Mouse (Mus musculus) neural tube, embryonic 10.5 days (tissue): ENCODE data around the gene Pex26.

Source experiments
- DNase-seq: peaks from one replicate; pipeline ENCODE4 v3.0.0-alpha.2; 2017; ENCODE audit warnings: low spot score; ENCODE audit errors: extremely low spot score

Pex26 gene

DNA sequence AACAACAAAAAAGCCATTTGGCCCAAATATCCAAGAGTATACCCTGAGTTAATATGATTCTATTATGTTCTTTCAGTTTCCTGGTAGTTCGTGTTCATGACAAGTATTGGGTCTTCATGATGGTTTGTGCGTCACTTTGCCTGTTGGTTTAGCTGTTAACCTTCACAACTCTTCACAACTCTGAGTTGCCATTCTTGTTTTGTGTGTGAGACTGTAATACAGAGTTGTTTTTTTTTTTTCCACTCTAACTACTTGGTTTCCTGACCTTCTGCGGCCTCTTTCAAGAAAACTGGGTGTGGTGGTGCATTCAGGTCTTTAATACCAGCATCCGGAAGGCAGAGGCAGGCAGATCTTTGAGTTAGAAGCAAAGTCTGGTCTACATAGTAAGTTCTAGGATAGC lies 54.7 kb downstream of the Pex26 start:
- DNase-seq, result no peak

DNA sequence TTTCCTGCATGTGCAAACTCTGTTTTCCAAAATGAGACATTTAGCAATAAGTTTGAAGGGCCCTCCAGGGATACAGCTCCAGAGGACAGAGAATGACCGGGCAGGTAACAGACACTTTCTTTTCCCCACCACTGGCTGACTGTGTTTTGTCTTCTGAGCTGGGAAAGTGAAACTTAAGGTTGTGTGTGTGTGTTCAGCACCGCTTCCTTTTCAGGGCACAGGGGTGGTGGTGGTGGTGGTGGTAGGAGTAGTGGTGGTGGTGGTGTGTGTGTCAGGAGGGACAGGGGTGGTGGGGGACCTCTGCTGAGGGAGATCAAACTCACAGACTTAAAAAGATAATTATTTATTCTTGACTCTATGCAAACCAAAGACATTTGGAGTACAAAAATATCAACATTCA lies 58.3 kb downstream of the Pex26 start:
- DNase-seq, result no peak

DNA sequence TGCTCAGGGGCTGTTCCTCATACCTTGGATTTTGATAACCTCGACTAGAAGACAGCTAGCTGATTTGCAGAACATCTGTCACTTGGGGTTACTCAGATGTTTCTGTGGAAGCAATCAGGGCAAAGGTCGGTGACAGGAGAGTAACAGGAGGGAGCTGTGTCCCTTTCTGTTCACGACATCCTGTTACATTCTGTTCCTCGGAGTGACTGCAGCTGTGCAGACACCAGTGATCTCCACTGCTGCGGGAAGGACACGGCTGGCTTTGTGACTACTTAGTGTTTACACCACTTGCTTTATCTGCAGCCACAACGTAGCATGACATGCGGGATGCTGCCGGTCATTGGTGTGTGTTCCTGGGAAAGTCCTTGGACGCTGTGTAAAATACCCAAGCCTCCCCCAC lies 59.7 kb downstream of the Pex26 start:
- DNase-seq, result no peak

DNA sequence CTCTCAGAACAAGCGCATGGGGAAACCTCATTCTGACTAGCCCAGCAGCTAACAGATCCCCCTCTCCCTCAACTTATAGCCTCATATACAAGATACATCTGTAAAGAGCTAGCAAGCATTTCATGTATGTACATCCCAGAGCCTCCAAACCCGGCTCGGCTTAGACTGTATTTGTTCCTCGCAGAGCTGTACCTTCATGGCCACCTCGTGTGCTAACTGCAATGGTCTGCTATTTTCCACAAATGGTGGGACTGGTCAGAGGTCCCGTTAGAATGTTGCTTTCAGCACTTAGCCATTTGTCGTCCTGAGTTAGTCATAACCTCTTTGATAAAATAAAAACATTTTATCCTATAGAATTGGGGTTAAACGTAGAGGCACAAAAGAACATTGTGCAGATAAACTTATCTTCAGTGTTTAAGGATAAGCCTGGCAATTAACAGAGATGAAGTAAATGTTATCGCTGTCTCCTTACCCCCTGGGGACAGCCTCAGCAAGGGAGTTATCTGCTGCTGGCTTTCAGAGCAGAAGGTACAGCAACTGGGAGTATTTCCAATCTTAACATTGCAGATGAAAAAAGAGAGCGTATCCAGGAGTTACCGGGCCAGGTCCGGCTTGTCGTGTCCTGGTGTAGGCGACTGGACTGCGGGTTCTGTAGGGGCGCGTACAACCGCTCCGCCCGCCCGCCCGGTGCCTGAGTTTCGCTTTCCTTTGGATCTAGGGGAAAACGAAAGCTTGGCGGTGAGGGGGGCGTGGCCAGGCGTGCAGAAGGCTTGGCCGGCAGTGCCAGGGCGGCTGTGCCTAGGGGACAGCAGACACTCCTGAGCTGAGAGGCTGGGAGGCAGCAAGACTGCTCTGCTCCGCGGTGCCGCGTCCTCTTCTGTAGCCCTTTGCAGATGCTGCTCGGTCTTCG lies 61.9 kb downstream of the Pex26 start, which contains the start of gene Usp18:
Gene Usp18, plus strand, starts transcription at position 780 of the 910 bp plus-strand sequence.
- peak; percentile 75 for DNase-seq

DNA sequence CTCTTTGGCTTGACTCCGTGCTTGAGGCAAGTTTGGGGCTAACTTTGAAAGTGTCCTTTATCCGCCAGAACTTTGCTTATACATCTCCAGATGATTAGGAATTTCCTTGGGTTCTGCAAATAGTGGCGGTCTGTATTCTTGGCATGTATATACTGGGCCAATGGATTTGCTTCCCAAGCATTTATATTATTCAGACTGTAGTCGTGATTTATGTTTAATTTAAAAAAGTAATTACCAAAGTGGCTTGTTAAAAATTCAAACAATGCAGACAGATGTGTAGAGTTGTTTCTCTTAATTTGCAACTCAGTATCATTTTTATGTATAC lies 62.5 kb downstream of the Pex26 start:
- DNase-seq, result no peak
